Mouse (Mus musculus) 416B (cell line): ENCODE results near the gene Krtap1-5.

Experiments used
- DNase-seq: peaks from one replicate; pipeline ENCODE4 v3.0.0; 2011; ENCODE audit warnings: low read depth

The Krtap1-5 gene

DNA sequence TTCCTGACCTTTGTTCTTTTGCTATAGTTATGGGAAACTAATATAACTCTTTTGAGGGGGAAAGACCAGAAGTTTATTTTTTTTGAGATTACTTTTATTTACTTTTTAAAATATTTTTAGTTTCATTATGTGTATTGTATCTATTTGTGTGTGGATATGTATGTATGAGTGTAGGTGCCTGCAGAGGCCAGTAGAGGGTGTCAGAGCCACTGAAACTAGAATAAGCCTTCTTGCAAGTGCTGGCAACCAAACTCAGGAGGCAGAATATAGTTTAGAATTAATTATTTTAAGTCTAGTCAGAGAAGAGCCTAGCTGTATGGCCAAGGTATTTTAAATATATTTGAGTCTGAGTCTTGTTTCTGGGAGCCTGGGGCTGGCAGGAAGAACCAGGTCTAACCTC, 32.9 kb downstream of the Krtap1-5 start:
- peak; percentile 12 for DNase-seq

DNA sequence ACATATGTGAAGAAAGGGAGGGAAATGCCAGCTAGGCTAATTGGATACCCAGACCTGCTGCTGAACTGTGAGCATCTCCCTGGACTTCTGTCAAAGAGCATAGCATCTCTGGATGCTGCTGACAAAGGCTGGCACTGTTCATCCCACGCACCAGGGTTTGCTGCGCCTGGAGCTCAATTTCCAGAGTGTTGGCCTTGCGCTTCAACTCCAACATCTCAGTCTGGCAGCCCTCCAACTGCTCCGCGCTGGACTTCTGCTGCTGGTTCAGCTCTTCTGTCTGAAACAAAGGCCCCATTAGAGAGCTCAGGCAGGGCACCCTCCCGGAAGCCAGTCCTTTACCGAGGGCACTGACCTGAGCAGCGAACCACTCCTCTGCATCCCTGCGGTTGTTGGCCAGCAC, 41.1 kb downstream of the Krtap1-5 start:
- no peak for DNase-seq
